Mouse (Mus musculus) embryo, embryonic 11 days (tissue): ENCODE data around the gene Trim31.

Experiments used
- DNase-seq: peaks from one replicate; pipeline ENCODE4 v3.0.0-alpha.2; 2015

Trim31 gene

DNA sequence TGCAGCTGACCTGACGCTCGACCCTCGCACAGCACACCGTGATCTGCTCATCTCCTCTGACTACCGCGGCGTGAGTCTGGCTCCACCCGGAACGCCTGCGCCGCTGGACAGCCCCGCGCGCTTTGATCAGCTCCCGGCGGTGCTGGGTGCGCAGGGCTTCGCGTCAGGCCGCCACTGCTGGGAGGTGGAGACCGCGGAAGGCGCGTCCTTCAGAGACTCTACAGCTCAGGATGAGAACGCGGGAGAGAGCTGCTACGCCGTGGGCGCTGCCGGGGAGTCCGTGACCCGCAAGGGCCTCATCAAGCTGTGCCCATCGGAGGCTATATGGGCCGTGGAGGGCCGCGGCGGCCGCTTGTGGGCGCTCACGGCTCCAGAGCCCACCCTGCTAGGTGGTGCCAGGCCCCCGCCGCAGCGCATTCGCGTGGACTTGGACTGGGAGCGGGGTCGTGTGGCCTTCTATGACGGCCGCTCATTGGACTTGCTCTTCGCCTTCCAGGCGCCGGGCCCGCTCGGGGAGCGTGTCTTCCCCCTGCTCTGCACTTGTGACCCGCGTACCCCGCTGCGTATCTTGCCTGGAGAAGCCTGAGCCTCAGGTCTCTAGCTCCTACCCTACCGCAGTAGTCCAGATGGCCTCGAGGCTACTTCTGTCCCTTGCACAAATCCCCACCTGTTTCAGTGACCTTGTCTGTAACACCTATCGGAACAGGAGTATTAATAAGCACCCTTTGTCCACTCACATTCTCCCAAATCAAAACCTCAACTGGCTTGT lies 49.3 kb downstream of the Trim31 start:
- peak; percentile 79 for DNase-seq

DNA sequence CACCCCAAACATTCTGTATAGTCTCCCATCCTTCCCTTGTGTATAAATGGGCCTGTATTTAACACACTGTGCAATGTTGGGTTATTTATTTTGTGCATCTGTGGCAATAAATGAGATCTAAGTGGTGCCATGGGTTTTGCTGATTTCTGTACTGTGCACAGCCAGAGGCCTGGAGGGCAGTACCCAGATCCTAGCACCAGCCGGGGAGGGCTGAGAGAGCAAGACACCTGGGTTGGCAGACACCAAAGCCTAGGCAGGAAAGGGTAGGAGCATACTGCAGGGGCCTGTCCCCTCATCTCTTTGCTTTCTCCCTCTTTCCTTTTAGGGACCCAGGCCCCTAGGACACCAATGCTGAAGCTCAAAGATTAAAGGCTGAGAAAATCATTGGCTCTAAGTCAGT lies 50.4 kb downstream of the Trim31 start:
- no peak for DNase-seq

DNA sequence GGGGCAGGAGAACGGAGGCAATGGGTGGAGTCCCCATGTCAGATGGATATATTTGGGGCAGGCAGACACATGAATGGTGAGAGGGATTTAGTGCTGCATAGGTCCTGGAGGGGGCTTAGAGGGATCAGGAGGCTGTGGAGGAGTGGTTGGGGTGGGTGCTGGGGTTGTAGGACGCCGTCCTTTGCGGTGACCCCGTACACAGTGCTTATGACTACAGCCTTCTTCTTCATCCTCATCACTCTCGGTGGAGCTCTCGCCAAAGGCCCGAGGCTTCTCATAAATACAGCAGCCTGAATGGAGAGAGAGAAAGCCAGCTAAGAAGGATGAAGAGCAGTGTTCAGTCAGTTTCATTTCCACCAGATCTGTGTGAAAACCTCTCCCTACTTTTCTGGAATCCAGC lies 51.3 kb downstream of the Trim31 start:
- no peak for DNase-seq

DNA sequence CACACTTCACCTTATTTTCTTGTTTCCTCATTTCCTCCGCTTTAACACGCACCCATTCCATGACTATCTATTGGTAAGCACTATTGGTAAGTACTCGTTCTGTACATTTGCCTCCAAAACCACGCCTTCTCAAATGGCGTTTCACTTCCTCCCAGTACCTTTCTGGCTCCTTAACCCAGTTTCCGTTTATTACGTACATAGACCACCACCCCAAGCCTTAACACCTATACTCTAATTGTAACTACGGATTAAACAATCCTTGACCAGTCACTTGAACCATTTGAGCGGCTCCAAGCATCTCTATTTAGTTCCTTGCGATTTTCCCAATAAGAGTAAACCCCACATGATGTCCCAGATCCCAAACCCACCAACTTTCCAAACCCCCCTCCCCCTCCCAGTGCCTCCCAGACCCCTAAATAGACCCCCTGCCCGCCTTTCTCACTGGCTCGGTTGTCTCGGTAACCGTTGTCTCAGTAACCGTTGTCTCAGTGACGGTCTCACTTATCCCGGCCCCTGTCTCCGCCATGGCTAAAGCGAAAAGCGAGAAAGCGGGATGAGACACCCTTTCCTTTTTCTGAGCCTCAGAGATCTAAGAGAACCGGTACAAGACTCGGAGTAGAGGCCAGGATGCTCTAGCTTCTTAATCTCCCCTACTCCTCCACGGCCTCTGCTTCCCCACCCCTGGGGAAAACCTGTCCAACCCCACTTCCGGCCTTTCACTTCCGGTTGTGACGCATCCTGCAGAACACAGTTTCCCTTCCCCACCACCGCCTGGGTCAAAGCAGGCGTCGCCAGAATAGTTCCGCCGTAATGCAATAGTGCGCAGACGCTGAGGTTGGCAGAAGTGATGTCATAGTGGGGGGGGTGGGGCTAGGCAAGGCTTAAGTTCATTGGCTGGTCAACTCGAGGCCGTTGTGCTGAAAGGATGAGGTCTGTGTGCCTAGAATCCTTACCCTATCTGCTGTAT lies 53.3 kb downstream of the Trim31 start, which contains the start of gene Ppp1r11:
Ppp1r11 (minus strand) TSS at position 761 of the 967 bp plus-strand sequence.
- DNase-seq: peak; percentile 98

DNA sequence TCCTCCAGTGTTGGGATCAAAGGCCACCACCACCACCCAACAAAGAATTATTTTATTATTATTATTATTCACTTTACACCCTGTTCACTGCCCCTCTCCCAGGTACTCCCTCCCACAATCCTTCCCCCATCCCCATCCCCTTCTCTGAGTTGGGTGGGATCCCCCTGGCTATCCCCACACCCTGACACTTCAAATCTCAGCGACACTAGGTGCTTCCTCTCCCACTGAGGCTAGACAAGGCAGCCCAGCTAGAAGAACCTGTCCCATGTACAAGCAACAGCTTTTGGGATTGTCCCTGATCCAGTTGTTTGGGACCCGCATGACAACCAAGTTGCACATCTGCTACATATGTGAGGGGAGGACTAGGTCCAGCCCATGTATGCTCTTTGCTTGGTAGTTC lies 54.7 kb downstream of the Trim31 start:
- no peak for DNase-seq

DNA sequence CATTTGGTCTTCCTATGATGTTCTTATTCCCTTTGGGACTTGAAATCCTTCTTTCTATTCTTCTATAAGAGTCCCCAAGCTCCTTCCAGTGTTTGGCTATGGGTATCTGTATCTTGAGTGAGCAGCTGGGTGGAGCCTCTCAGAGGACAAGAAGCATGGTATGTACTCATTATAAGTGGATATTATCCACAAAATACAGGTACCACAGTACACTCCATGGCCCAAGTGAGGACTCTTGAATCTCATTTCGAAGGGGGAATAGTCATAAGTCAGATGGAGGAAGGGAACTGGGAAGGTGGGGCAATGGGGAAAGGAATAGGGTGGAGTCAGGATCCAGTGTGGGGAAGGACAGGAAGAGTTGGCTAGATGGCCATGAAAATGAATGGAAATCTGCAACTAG lies 55.1 kb downstream of the Trim31 start:
- no peak for DNase-seq

DNA sequence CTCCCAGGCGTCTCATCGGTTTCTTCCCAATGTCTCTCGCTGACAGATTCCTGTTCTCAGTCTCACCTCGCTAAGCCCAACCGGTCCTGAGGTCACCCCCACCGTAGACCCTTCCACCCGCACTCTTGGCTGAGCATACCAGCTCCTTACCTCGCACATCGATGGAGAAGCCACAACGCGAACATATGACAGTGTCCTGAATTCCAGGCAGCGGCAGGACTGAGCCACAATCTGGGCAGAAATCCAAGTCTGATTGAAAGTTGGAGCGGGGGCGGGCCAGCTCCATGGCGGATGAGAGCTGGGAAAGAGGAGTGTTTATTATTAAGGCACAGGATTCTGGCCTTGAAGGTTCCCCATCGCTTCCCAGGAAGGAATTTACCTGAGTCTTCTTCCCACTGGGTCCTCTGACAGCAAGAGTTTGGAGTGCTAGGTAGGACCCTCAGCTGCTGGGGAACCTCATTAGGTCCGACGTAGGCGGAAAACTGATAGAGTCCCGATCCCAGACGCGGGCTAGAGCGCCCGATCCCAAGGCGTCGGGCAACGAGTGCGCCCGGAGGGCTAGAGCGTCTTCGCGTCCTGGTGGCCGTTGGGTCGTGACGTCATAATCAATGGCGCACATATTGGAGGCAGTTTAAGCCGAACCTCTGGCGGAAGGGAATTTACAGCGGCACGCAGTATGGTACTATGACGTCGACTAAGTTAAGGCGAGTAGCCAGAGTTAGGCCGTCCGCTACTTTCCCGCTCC lies 60.3 kb downstream of the Trim31 start, which contains the start of the genes Znrd1 and Znrd1as:
Znrd1 (minus strand) TSS at position 561 of the 745 bp plus-strand sequence.
Znrd1as (plus strand) TSS at position 594 of the 745 bp plus-strand sequence.
- peak; percentile 100 for DNase-seq

DNA sequence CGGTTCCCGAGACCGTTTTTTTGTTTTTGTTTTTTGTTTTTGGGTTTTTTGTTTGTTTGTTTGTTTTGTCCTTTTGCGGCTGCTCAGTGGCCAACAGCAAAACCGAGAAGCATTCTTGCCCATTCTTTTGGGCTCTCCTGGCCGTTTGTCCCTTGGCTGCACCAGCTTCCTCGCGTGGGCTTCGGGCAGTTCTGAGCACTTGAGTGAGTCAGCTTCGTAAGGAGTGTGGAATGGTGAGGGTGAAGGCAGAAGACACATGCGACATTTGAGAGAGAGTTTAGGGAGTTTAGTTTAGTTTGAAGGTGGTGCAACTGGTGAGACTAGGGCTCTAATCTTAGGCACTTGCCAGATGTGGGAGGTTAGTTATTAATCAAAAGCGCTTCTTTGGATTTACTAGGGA lies 61.0 kb downstream of the Trim31 start:
- no peak for DNase-seq
